Mouse (Mus musculus) monocyte, adult 5-6 weeks (primary cell): ENCODE measurements around the gene Utp6. TPM values are rescaled to one million over a fixed set of nuclear protein-coding genes. Genes with fewer than 3 reads are reported as not detected.

ENCODE experiments used
- ATAC-seq: fragments of 153-309, 156-312 bp; replicated peaks from 2 replicates; pipeline ENCODE4 v1.8.0; 2017; ENCODE audit warnings: mild to moderate bottlenecking; ENCODE audit not compliant: low TSS enrichment, insufficient number of reproducible peaks, severe bottlenecking, poor library complexity, low FRiP score
- total RNA-seq: library from RNA; stranded (forward); fragments of 200-1000, 200-491, 200-594 nt; gene quantifications from 3 replicates; pipeline ENCODE4 v1.2.3, GENCODE M21; 2017

Utp6 gene
- total RNA-seq, 1 experiment from 2014 or later: 87.3 TPM

DNA sequence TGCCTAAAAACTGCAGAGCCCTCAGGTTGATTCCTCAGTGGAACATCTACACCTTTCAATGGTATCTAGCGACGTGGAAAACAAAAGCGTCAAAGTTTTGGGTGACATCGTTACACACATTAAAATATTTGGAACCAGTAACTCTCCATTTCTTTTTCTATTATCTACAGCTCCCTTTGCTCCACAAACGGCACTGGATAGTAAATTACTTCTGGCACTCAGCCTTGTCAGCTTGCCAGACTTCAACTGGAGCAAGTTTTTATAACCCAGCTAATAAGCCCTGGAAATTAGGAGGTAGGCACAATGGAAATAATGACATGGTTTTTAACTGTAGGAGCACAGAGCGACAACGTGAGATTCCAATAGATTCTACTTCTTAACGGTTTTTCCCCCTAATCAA lies 3.7 kb upstream of the Utp6 start:
- ATAC-seq: no peak

DNA sequence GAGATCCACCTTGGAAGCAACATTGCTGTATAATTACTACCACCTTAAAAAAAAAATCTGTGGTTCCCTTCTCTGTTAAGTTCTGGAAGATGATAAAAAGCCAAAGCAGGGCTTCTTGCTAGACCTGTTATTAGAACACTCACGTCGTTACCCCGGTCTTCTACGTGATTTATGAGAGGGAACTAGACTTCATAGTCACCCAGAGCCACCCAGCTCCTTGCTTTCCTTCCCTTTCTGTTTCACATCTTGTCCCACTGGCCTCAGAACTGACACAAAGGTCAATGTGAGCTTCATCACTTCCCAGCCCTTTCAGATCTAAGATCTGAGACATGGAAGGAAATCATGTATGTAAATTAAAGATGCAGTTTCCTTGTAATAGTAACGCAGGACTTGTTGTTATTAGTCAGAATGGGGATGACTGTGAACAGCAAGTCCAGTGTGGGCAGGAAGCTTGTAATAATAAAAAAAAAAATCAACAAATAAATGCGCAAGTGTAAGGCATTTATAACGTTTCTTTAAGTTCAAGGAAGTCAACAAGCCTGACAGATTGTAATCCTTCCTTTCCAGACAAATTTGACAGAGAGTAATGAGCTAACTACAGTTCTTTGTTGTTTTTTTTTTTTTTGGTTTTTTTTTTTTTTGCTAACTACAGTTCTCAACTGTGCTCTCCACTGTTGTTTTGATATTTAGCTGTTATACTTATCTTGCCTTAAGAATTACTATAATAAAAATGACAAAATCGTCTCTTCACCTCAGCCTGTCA lies 1.2 kb upstream of the Utp6 start:
- ATAC-seq: peak; percentile 58

DNA sequence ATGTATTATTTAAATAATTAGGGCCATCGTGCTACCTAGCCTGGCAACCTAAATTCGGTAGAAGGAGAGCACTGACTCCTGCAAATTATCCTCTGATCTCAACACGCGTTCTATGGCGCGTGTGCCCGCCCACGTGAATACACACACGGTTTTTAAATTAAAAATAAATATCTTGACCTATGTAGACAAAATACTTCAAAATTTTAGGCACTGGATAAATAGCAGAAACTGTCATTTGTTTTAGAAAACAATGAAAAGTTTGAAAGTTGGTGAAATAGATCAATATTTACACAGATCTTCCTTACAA lies 640 bp upstream of the Utp6 start:
- no peak for ATAC-seq

DNA sequence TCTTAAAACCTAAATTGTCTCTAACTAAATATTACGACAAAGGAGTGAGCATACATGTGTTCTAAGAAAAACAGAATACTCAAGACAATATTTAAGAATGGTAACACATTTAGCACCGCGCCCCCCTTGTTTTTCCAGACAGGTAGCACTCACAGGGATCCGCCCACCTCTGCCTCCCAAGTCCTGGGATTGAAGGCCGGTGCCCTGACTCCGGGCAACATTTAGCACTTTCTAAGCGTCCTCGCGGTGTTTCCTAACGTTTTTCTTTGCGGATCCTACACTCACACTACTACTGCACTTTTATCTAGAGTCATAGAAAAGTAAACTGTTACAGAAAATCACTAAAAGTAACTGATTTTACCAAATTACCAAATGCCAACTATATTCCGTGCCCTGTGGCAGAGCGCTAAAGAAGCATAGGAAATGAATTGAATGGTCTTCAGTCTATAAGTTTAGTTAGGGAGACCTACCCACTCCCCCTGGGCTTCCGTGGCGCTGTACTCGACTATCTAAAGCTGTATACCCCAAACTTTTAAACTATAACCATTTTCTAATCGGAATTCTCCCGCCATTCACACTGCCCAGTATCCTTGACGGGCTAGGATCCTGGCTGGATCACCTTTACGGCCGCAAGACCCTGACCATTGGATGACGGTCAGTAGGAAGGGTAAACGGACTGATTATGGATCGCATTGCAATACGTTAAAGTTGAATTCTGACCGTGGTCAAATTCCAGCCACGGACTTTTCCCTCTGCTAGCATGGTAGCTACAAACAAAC lies 655 bp downstream of the Utp6 start:
- no peak for ATAC-seq

DNA sequence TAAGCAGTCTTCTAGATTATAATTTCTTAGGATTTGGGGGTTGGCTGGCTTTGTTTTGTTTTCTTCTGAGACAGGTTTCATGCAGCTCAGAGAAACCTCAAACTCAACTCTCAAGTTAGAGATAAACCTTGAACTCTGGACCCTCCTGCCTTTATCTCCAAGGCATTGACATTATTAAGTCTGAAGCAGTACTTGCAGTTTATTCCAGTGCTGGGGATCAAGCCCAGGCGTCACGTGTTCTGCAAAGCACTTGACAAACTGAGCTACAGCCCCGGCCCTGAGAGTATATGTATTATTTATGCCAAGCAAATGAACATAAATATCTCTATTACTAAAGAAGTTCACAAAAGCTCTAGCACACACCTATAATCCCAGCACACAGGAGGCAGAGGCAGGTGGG lies 14.9 kb downstream of the Utp6 start:
- ATAC-seq: no peak

DNA sequence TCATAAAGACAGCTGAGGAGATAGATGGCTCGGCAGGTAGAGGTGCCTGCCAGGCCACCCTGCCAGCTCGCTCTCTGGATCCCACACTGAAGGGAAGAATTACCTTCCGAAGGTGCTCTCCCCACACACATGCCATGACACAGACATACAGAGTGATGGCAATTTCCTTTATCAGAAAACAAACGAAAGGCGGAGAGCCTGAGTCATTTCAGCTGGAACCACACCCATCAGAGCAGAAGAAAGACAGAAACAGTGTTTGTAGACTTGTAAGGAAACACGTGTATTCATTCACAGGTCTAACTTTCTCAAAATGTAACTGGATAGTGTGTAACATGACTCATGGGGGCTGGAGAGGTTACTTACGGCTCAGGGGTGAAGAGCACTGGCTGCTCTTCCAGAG lies 18.6 kb downstream of the Utp6 start:
- no peak for ATAC-seq

DNA sequence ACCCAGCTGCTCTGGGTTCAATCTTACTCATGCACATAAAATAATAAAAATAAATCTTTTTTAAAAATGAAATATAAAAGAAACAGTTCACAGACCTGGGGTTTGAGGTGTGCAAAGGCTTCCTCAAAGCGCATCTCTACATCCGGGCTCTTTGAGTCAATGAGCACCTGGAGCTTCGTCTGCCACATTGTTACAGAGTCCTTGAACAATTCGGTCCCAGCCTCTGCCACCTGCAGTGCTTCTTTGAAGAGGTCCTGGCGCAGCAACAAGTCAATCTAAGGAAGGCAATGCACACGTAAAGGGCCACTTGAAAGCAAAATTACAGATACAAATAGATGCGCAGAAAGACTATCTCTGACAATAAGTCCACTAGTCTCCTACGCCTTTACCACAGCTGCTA lies 19.1 kb downstream of the Utp6 start:
- ATAC-seq: no peak

DNA sequence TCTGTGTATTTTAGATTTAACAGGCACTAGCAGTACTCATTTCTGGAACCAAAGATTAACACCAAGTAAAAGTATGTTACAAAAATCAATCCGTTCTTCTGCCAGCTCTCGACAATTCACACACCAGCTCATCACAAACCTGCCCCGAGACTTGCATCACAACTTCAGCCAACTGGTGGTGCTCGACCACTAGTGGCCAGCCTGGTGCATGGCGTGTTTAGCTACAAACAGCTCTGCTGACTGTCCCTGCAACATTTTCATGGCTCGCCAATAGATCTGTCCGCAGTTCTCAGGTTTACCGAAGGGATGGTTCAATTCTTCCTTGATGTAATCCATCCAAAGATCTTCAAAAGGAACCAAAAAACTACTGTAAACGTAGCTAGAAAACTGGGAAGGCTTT lies 26.4 kb downstream of the Utp6 start:
- ATAC-seq: no peak

DNA sequence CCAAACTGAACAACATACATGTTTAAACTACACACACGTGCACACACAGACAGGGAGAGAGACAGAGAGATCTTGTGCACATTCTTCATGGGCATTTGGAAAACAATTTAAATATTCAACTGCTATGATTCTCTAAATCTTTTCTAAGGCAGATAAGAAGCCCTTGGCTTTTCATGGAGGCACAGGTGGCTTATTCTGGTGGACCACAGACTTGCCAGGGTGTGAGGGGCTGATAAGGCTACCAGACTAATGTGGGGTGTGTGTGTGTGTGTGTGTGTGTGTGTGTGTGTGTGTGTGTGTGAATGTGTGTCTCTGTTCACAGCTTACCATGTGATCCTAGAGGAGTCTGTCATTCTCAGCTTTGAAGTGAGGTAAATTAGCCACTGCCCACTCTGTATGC lies 39.4 kb downstream of the Utp6 start:
- ATAC-seq: no peak

DNA sequence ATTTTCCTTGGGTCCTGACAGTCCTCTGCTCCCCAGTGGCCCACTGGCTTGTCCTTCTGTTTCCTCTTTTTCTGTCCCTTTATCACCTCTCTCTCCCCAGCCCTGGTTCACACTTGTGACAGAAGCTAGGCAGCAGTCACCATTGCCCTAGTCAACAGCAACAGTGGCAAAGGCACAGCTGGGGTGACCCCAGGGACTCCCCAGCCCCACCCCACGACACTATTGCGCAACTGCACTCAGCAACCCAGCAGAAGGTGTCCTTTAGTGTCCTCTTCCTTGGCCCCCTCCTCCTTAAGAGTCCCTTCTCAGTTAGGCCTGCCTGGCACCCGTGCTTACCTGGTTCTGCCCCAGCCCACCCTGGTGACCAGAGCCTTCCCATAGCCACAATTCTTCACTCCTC lies 40.0 kb downstream of the Utp6 start:
- no peak for ATAC-seq

DNA sequence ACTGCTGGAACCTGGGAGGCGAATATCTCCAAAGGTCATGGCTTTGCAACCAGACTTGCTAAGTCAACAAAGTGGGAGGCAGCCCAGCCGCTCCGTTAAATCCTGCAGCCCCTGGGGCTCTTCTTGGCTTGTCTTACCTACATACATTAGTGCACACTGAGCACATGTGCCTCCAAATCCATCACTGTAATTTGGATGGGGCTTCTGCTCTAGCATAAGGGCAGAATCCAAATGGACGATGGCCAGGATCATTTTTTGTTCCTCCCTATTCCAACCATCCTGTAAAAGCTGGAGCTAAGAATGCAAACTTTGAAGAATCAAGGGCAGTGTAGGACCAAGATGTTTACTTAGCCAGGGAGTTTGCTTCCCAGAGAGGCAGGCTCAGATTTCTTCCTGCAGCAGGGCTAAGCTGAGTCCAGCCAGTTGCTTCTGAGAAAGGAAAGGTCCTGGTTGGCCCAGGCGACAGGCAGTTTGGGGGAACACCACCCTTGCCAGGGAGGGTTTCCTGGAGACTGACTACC lies 41.6 kb downstream of the Utp6 start:
- ATAC-seq: no peak

DNA sequence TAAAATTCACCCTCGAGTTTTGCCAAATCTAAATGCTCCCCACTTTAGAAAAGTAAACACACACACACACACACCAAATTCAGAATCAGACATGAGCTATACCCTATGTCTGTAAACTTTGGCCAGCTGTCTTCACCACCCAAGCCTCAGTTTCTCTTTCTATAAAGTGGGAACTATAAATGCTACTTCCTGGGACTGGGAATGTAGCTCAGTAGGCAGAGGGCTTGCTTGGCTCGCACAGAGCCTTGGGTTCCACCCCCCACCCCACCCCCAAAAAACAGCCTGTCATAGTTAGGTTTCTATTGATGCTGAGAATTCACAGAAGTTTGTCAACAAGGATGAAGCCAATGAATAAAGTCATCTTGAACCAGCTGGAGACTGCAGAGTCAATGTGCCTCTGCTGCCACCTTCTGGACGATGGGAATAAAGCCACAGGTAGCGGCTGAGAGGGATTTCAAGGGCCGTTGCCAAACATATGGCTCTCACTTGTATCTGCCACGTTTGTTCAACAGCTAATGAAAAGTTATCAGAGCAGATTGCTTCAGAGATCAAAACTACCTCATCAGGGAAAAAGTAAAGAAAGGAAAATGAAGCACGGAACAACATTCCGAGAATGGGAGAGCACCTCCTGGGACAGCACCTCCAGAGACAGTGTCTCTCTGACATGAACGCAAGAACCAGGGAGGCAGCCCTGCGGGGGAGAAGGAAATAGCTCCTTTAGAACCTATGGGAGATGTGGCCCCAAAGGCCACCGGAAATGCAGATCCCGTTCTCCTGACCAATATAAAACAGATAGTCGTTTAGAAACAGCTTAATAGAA lies 42.3 kb downstream of the Utp6 start:
- peak; percentile 87 for ATAC-seq

DNA sequence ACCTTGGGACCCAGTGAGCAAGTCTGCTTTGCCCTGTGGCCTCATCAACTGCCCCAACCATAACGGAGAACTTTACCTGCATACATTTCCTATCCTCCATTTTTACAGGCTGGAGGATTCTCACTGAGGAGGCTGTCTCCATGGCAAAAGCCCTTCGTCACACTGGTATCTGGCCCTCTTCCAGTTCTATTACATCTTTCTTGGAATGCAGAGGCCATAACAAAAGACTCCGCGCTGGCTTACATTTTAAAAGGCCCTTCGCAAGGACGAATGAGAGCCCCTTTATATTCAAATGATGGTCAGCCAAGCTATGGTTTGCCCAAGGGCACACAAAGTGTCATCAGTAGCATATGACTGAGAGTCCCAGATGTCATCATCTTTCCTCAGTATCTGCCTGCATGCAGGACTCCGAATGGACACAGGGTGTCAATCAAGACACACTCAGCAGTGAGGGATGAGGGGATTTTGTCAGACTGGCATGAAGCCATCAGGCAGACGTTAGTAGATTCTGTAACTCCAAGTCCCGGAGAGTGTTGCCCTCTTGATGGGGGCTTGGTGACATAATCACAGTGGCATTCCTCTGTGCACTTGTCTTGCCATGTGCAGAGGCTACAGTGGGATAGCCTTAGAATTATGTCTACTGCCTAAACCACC lies 46.4 kb downstream of the Utp6 start:
- ATAC-seq: no peak

DNA sequence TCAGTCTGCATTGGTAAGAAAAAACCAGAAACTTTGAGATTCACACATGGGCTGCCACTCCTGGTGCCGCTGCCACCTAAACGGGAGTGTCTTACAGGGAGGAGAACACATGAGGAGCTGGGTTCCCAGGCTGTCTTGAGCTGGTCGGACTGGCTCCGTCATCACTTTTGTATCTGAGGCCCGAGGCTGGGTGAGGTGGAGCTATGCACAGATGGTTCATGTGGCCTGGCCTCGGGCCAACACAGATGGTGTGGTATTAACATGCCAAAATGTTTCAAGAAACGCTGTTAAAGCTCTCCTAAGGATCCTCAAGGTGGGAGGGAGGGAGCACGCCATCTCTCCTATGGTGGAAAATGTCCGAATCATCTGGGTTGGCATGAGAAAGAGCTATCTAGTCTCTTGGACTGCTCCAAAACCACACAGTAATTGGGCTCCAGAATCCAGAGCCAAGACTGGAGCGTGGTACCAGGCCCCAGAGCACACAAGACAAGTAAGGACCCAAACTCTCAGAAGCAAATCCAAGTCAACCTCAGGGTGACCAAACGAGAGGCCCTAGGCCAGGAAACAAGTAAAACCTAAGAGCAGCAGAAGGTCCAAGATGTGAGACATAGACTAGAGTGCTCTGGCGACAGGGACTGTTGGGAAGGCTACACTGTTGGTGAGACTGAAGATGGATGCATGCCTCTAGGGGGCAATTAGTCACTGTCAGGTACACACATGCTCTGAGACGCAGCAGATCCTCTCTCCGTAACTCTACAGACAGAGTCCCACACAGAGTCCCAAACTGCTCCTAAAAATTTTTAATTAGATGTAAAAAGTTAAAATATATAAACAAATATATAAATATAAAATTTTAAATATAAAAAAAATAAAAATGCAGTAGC lies 53.3 kb downstream of the Utp6 start:
- no peak for ATAC-seq

DNA sequence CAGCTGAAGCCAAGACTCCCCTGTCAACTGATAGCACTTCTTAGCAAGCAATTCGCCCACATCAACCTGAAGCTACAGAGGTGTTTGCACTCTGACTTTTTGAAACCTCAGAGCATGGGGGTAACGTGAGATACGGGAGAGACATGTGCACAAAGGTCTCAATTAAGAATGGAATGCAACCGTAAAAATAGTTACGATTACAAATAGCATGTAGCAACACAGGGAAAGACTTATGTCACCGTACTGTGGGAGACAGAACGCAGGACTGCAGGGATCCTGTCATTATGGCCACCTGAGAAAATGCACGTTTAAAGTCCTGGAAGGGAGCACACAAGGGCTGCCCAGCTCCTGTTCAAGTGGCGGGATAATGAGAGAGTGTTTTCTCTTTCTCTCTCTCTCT lies 55.3 kb downstream of the Utp6 start:
- no peak for ATAC-seq

DNA sequence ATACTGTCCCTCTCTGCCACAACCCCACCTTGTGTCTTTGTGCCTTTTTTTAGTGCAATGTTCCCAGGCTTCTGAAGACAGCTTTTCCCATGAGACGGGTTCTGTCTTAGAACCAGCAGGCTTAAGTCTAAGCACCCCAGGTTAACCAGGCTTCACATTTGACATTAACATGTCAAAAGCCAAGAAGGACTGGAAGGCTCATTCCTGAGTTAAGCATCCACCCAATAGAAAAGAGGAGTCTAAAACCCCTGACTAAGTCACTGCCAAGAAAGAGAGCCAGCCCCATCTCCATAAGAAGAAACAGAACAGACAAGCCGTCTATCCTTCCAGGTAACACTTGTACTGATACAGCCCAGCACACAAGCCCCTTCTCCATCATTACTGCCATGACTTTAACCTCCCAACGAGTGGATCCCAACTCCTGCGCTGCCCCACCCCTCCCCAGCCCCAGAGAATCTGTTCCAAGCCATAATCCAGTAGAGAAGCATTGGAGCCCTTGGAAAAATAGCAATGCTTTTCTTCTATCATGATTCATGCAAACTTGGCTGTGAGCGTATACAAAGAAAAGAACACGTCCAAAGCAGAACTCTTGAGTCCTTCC lies 59.2 kb downstream of the Utp6 start:
- no peak for ATAC-seq

DNA sequence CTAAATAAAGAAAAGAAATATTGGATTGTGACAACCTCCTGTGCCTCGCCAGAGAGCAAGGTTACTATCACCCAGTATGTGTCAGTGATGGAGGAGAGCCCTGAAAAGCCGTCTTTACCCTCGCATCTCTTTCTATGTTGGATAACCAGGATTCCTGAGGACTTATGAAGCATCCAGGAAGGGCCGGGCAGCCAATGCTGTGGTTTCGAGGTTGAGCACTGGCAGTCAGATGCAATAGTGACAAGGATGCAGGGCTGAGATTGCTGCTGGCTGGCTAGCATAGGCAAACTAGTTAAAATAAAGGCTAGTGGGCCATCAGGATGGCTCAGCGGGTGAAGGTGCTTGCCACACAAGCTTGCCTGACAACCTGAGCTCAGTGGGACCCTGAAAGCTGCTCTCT lies 61.0 kb downstream of the Utp6 start:
- ATAC-seq: no peak

DNA sequence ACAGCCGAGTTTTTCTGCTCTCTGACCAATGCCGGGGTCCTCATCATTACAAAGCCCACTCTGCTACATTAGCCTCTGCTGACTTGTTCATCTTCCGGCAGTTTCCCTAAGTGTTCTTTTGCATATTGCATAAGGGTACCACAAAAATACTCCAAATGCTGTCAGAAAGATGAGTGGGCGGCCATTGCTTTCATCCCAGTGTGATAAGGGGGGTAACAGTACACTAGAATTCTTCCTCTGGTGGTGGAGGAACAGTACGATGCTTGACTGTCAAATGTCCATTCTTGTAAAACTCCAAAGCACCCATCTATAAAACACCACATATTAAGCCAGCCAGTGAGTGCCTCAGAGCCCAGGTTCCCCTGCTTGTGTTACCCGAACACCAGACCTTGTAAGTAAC lies 69.9 kb downstream of the Utp6 start:
- ATAC-seq: no peak
